Mouse (Mus musculus): ENCODE results near the gene Rnf34.
A peak's percentile ranks its signal among the peaks of the same experiment; 100 is the strongest.

- no peak for TF ChIP-seq POLR2A (IDR thresholded peaks at IDR 0.05; ENCODE audit: low read depth, low read length)
- 0 out of 2 replicates have a peak, but pooled peaks have one; percentile 18 for TF ChIP-seq CTCF (conservative IDR thresholded peaks at IDR 0.05; ENCODE audit: insufficient read depth, insufficient read length, low read depth, low read length)
Measured at GRCm38 (mm10) chr5:122850319-122851002, 613 bp downstream of the Rnf34 start.
